In genomic region chr5:117149054-117149942, GRCm38 (mm10) we compare ENCODE assay signal across 20 mouse cellular contexts. TPM values are rescaled to one million over a fixed set of nuclear protein-coding genes. Genes with fewer than 3 reads are reported as not detected.
DNase-seq lines count a peak whose midpoint lies in the region; ATAC-seq and TF ChIP-seq lines count a peak whose summit lies in the region.
"Had no signal": no experiment of that assay in that cellular context is flagged by ENCODE, and none has a peak within 500 bp of the region (broad histone marks: within the 10 kb centered on the region; RNA-seq: fewer than 3 reads in every experiment).

No protein-coding gene starts in this region.

- no peaks in the 10 kb centered on the region for H3K27me3 ChIP-seq in G1E (ENCODE audit: insufficient read depth, low read length)
- H3K27me3 ChIP-seq in liver, embryonic 16.5 days (ENCODE audit: control insufficient read depth, insufficient read depth, low read depth, low read length), result no peaks in the 10 kb centered on the region
- no peaks in the 10 kb centered on the region for H3K27me3 ChIP-seq in heart, embryonic 10.5 days (ENCODE audit: insufficient read depth, poor library complexity, severe bottlenecking)
- H3K27me3 ChIP-seq: limb, embryonic 12.5 days; lung, embryonic 15.5 days; neural tube, embryonic 12.5 days had no signal

- ATAC-seq in G1E (ENCODE audit: extremely low read depth, insufficient number of reproducible peaks, low FRiP score, poor library complexity, severe bottlenecking), result peak; percentile 74
- peak; percentile 84 for ATAC-seq in common myeloid progenitor, adult 5-6 weeks (replicated peaks; ENCODE audit: low read depth, poor library complexity, severe bottlenecking)
- ATAC-seq in liver, embryonic 16.5 days (ENCODE audit: low read depth), result peak; percentile 41
- peak; percentile 21; the same call in 1 of the 2 replicates for ATAC-seq in neutrophil, adult 5-6 weeks (ENCODE audit: extremely low read depth, insufficient number of reproducible peaks, low FRiP score, poor library complexity, severe bottlenecking)
- ATAC-seq: hindbrain, embryonic 16.5 days; intestine, postnatal 0 days had no signal

- WGBS in liver, embryonic 16.5 days (ENCODE audit: insufficient replicate concordance), result 27% methylated on average over 16 of the region's 16 CpGs
- WGBS in heart, embryonic 10.5 days, result 76% methylated on average over 16 of the region's 16 CpGs

- H3K9me3 ChIP-seq in G1E (replicated peaks), result peaks cover 9% of the 10 kb centered on the region
- H3K9me3 ChIP-seq in liver, embryonic 16.5 days (replicated peaks; ENCODE audit: control insufficient read depth, low read length), result peaks cover 4% of the 10 kb centered on the region
- peaks cover 7% of the 10 kb centered on the region for H3K9me3 ChIP-seq in heart, embryonic 10.5 days
- H3K9me3 ChIP-seq: lung, embryonic 15.5 days had no signal

- no peak overlapping the region for H3K9ac ChIP-seq in liver, embryonic 16.5 days (ENCODE audit: low read depth, low read length)
- H3K9ac ChIP-seq: limb, embryonic 12.5 days; lung, embryonic 15.5 days; neural tube, embryonic 12.5 days had no signal

- H3K4me1 ChIP-seq in G1E (ENCODE audit: insufficient read depth, low read depth, low read length), result peaks cover 31% of the 10 kb centered on the region
- H3K4me1 ChIP-seq in liver, embryonic 16.5 days (ENCODE audit: control insufficient read depth, low read depth, low read length), result peaks cover 16% of the 10 kb centered on the region
- no peaks in the 10 kb centered on the region for H3K4me1 ChIP-seq in heart, embryonic 10.5 days
- H3K4me1 ChIP-seq: limb, embryonic 12.5 days; lung, embryonic 15.5 days; neural tube, embryonic 12.5 days had no signal

- no peak for TF ChIP-seq CTCF in G1E (IDR thresholded peaks at IDR 0.05; ENCODE audit: low read depth, low read length)

- H3K36me3 ChIP-seq in G1E (replicated peaks), result peaks cover 90% of the 10 kb centered on the region
- peaks cover 26% of the 10 kb centered on the region for H3K36me3 ChIP-seq in liver, embryonic 16.5 days (ENCODE audit: control insufficient read depth, insufficient read depth)
- H3K36me3 ChIP-seq in heart, embryonic 10.5 days, result peaks cover 7% of the 10 kb centered on the region; the same call in 1 of the 2 replicates
- H3K36me3 ChIP-seq: forebrain, embryonic 10.5 days; limb, embryonic 12.5 days; lung, embryonic 15.5 days; neural tube, embryonic 12.5 days had no signal

- peak overlapping the region; percentile 6; the same call in 1 of the 2 replicates for H3K4me2 ChIP-seq in liver, embryonic 16.5 days (ENCODE audit: low read depth, low read length)
- H3K4me2 ChIP-seq: limb, embryonic 12.5 days; lung, embryonic 15.5 days; neural tube, embryonic 12.5 days had no signal

- H3K4me3 ChIP-seq in G1E (ENCODE audit: low read depth, low read length), result no peak overlapping the region
- no peak overlapping the region for H3K4me3 ChIP-seq in liver, embryonic 16.5 days (ENCODE audit: low read depth, low read length)
- H3K4me3 ChIP-seq in heart, embryonic 10.5 days, result no peak overlapping the region
- H3K4me3 ChIP-seq: forebrain, embryonic 10.5 days; limb, embryonic 12.5 days; lung, embryonic 15.5 days; neural tube, embryonic 12.5 days had no signal

- intact Hi-C loops in left cerebral cortex, postnatal 25 days (cut with DNase I), result no loop called here

- H3K27ac ChIP-seq in liver, embryonic 16.5 days (ENCODE audit: low read length), result no peak overlapping the region
- no peak overlapping the region for H3K27ac ChIP-seq in heart, embryonic 10.5 days
- H3K27ac ChIP-seq: forebrain, embryonic 10.5 days; kidney, postnatal 0 days; limb, embryonic 12.5 days; lung, embryonic 15.5 days; neural tube, embryonic 12.5 days had no signal

- DNase-seq in G1E (ENCODE audit: low spot score), result no peak
- no peak for DNase-seq in left cerebral cortex, postnatal 25 days (ENCODE audit: low spot score in 2 of 2)
- no peak for DNase-seq in heart, embryonic 10.5 days (ENCODE audit: low spot score)
- DNase-seq in thymus, adult 18-20 months, result no peak
- DNase-seq: adrenal gland, postnatal 25 days; cerebellum, adult 8-10 months; gastrocnemius, postnatal 25 days; heart, postnatal 14 days; layer of hippocampus, postnatal 36 days; right cerebral cortex, postnatal 4 days had no signal

RNA-seq across cellular contexts. Expression of gene Taok3, which starts 29.4 kb away (rescaled TPM):
- total RNA-seq in G1E (2014; fragmentation: Nextera tagmentation) (213 and 225 TPM in 2 replicates), G1E (2017) (126 and 139 TPM in 2 replicates)
- 57.5 and 58.4 TPM in 2 replicates for polyA plus RNA-seq in G1E (2012)
- total RNA-seq in common myeloid progenitor, adult 5-6 weeks (2017), result 88.0 and 100 TPM in 2 replicates
- 39.9 and 41.8 TPM in 2 replicates for polyA plus RNA-seq in liver, embryonic 16.5 days (2015; fragmentation: Nextera tagmentation; extraction: Ambion mirVana)
- total RNA-seq in neutrophil, adult 5-6 weeks (2017), result 68.0 and 76.9 TPM in 2 replicates
- total RNA-seq in left cerebral cortex, postnatal 25 days (2021), result 10 to 100 TPM; 55.2 to 59.8 TPM
- 12.2 and 18.6 TPM in 2 replicates for polyA plus RNA-seq in heart, embryonic 10.5 days (2016; fragmentation: Nextera tagmentation; extraction: Ambion mirVana)

RNA-seq across cellular contexts. Expression of gene Suds3, which starts 33.4 kb away (rescaled TPM):
- total RNA-seq in G1E (2014; fragmentation: Nextera tagmentation), result 27.3 and 36.3 TPM in 2 replicates
- 83.3 and 92.8 TPM in 2 replicates for total RNA-seq in G1E (2017)
- 56.2 and 61.0 TPM in 2 replicates for polyA plus RNA-seq in G1E (2012)
- total RNA-seq in common myeloid progenitor, adult 5-6 weeks (2017), result 93.5 and 95.5 TPM in 2 replicates
- polyA plus RNA-seq in liver, embryonic 16.5 days (2015; fragmentation: Nextera tagmentation; extraction: Ambion mirVana), result 24.1 and 26.6 TPM in 2 replicates
- 130 and 137 TPM in 2 replicates for total RNA-seq in neutrophil, adult 5-6 weeks (2017)
- 100 to 1,000 TPM; 121 to 139 TPM for total RNA-seq in left cerebral cortex, postnatal 25 days (2021)
- polyA plus RNA-seq in heart, embryonic 10.5 days (2016; fragmentation: Nextera tagmentation; extraction: Ambion mirVana), result 54.8 and 76.3 TPM in 2 replicates

Comparison
In these comparisons a context has a peak if more than half of its experiments do, and no peak if none do; other contexts are left out.
1. ATAC-seq: peak in every context shown above with its lines; median percentile 84 in common myeloid progenitor, adult 5-6 weeks; 74 in G1E; 41 in liver, embryonic 16.5 days; 21 in neutrophil, adult 5-6 weeks.